Mouse (Mus musculus) kidney, postnatal 0 days (tissue): Measurements from ENCODE around the gene Pds5b. TPM values are rescaled to one million over a fixed set of nuclear protein-coding genes. Genes with fewer than 3 reads are reported as not detected.

ENCODE experiments used
- ATAC-seq: fragments of 200-750 bp; cut with Nextera tagmentation; replicated peaks from 2 replicates; pipeline ENCODE4 v1.8.0; 2017; ENCODE audit warnings: low read depth, moderate number of reproducible peaks, moderate TSS enrichment, moderate library complexity; ENCODE audit not compliant: low FRiP score
- DNase-seq: peaks from one replicate; pipeline ENCODE4 v3.0.0-alpha.2; 2016; ENCODE audit warnings: low spot score
- H3K27ac ChIP-seq: fragments of 300-500 bp; sonication (generic); 2 replicates; pipeline ENCODE4 v1.5.1; 2014; ENCODE audit warnings: mild to moderate bottlenecking
- H3K27me3 ChIP-seq: fragments of 300-500 bp; sonication (generic); 2 replicates; pipeline ENCODE4 v1.6.1; 2014; ENCODE audit warnings: low read length, mixed read lengths; ENCODE audit not compliant: insufficient read depth
- H3K36me3 ChIP-seq: fragments of 300-500 bp; sonication (generic); 2 replicates; pipeline ENCODE4 v1.6.1; 2014; ENCODE audit warnings: low read length, mixed read lengths; ENCODE audit not compliant: insufficient read depth
- H3K4me1 ChIP-seq: fragments of 300-500 bp; sonication (generic); replicated peaks from 2 replicates; pipeline ENCODE4 v1.6.1; 2014; ENCODE audit warnings: antibody characterized with exemption, low read length, mixed read lengths; ENCODE audit not compliant: insufficient read depth
- H3K4me2 ChIP-seq: fragments of 300-500 bp; sonication (generic); 2 replicates; pipeline ENCODE4 v1.6.1; 2014; ENCODE audit warnings: mild to moderate bottlenecking, low read length, moderate library complexity, mixed read lengths
- H3K4me3 ChIP-seq: fragments of 300-500 bp; sonication (generic); replicated peaks from 2 replicates; pipeline ENCODE4 v1.5.1; 2014; ENCODE audit warnings: low read depth, low read length
- H3K9ac ChIP-seq: fragments of 300-500 bp; sonication (generic); 2 replicates; pipeline ENCODE4 v1.6.1; 2014; ENCODE audit warnings: low read depth, low read length
- H3K9me3 ChIP-seq: fragments of 300-500 bp; sonication (generic); replicated peaks from 2 replicates; pipeline ENCODE4 v1.6.1; 2016; ENCODE audit warnings: low read length, inconsistent platforms, mixed read lengths
- CTCF ChIP-seq: IDR thresholded peaks from 2 replicates; pipeline ENCODE4 v1.5.1; 2016; ENCODE audit warnings: antibody characterized with exemption, low read depth, mild to moderate bottlenecking, moderate library complexity
- WGBS: fragments of 180-500 bp; shearing (Covaris S2); extraction: QIAGEN DNeasy Blood & Tissue Kit; methylation state at CpG from one replicate; pipeline ENCODE4 v1.1.7; 2014; 5-methylcytosine and 5-hydroxymethylcytosine counted together
- polyA plus RNA-seq: library from polyadenylated mRNA; unstranded; fragments of >200 nt; fragmentation: Nextera tagmentation; extraction: Ambion mirVana; gene quantifications from 2 replicates; pipeline ENCODE4 v1.2.1, GENCODE M21; 2015

Gene Pds5b
- polyA plus RNA-seq, 1 experiment from 2014 or later = 20.1 TPM

- Histone ChIP-seq H3K4me1 (0 out of 2 replicates have a peak, but pooled peaks cover 14% of the 10 kb centered on the region), H3K36me3 (peaks cover 15% of the 10 kb centered on the region), H3K4me2 (no peak overlapping the region), H3K9ac (no peak overlapping the region), H3K4me3 (no peak overlapping the region), H3K9me3 (no peaks in the 10 kb centered on the region), H3K27ac (peak overlapping the region; percentile 40; the same call in 1 of the 2 replicates), H3K27me3 (no peaks in the 10 kb centered on the region)
- ATAC-seq = no peak
- peak; percentile 5 for DNase-seq
- no peak for TF ChIP-seq CTCF
These were observed 99.5 kb downstream of the Pds5b start for GRCm38 (mm10) chr5:150773083-150773482.

DNA sequence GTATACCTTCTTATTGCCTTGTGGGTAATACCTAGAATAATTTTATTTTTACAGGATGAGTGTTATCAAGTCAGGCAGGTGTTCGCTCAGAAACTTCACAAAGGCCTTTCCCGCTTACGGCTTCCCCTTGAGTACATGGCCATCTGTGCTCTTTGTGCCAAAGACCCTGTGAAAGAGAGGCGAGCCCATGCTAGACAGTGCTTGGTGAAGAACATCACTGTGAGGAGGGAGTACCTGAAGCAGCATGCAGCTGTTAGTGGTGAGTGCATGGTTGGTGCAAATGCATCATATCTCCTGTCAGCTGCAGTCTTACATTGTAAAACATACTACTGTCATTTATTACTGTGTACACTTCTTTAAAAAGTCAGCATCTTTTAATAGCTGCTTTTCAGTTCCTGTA is 114.7 kb downstream of the Pds5b start:
- H3K4me2 ChIP-seq = no peak overlapping the region
- no peak for TF ChIP-seq CTCF
- H3K27me3 ChIP-seq = no peaks in the 10 kb centered on the region
- no peaks in the 10 kb centered on the region for H3K9me3 ChIP-seq
- H3K4me3 ChIP-seq = no peak overlapping the region
- WGBS = 97% methylated on average over 4 of the region's 4 CpGs
- no peak overlapping the region for H3K27ac ChIP-seq
- no peak for ATAC-seq
- H3K4me1 ChIP-seq = no peaks in the 10 kb centered on the region
- no peak for DNase-seq
- no peak overlapping the region for H3K9ac ChIP-seq
- H3K36me3 ChIP-seq = peaks cover 24% of the 10 kb centered on the region

DNA sequence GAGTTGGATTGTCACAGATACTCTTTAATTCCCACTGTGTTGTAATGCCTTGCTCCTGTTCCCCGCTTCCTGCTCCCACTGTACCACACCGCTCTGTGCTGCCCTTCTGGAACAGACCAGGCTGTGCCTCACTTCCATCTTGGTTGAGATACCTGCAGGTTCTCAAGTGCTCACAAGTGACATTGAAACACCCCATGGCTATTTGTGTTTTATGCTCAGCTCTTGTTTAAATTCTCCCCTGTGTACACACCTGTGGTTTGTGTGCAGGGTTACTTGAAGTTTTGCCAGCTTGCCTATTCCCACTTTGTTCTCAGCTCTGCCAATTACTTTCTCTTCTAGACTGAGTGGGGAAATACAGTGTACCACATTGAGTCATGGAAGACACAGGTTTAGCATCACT is 115.5 kb downstream of the Pds5b start:
- no peak overlapping the region for H3K27ac ChIP-seq
- TF ChIP-seq CTCF = no peak
- no peak for DNase-seq
- H3K4me3 ChIP-seq = no peak overlapping the region
- H3K27me3 ChIP-seq = no peaks in the 10 kb centered on the region
- H3K9me3 ChIP-seq = no peaks in the 10 kb centered on the region
- H3K4me1 ChIP-seq = no peaks in the 10 kb centered on the region
- WGBS = 98% methylated on average over 2 of the region's 2 CpGs
- ATAC-seq = no peak
- no peak overlapping the region for H3K4me2 ChIP-seq
- H3K36me3 ChIP-seq = peaks cover 25% of the 10 kb centered on the region; the same call in 1 of the 2 replicates
- no peak overlapping the region for H3K9ac ChIP-seq

DNA sequence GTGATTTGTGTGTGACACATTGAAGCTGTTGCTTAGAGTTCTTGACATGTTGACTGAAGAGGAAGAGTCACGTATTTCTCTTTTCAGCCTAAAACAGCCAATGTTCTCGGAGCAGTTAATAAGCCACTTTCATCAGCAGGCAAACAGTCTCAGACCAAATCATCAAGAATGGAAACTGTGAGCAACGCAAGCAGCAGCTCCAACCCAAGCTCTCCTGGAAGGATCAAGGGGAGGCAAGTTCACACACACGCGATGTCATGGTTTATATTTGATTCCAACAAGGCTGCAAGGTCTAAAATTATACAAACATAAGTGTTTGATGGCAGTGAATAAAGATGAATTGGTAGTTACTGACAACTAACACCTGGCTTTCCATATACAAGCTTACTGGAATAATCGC is 120.6 kb downstream of the Pds5b start:
- H3K36me3 ChIP-seq = peaks cover 21% of the 10 kb centered on the region; the same call in 1 of the 2 replicates
- no peak overlapping the region for H3K9ac ChIP-seq
- H3K27ac ChIP-seq = no peak overlapping the region
- WGBS = 83% methylated on average over 6 of the region's 6 CpGs
- TF ChIP-seq CTCF = no peak
- no peak overlapping the region for H3K4me3 ChIP-seq
- DNase-seq (no peak), ATAC-seq (no peak)
- H3K27me3 ChIP-seq = no peaks in the 10 kb centered on the region
- H3K4me2 ChIP-seq = no peak overlapping the region
- no peaks in the 10 kb centered on the region for H3K4me1 ChIP-seq
- no peaks in the 10 kb centered on the region for H3K9me3 ChIP-seq

GRCm38 (mm10) chr5:150800056-150800455 is 126.5 kb downstream of the Pds5b start:
- Histone ChIP-seq H3K27ac (no peak overlapping the region), H3K9ac (no peak overlapping the region), H3K4me1 (no peaks in the 10 kb centered on the region), H3K27me3 (no peaks in the 10 kb centered on the region), H3K36me3 (peaks cover 26% of the 10 kb centered on the region), H3K4me3 (no peak overlapping the region), H3K4me2 (no peak overlapping the region), H3K9me3 (no peaks in the 10 kb centered on the region)
- no peak for TF ChIP-seq CTCF
- no peak for ATAC-seq
- WGBS = 88% methylated on average over 2 of the region's 2 CpGs
- DNase-seq = no peak

GRCm38 (mm10) chr5:150814111-150814990 is 140.8 kb downstream of the Pds5b start:
- Histone ChIP-seq H3K27ac (no peak overlapping the region), H3K36me3 (no peaks in the 10 kb centered on the region), H3K4me3 (no peak overlapping the region), H3K9me3 (no peaks in the 10 kb centered on the region), H3K27me3 (no peaks in the 10 kb centered on the region), H3K9ac (no peak overlapping the region), H3K4me2 (no peak overlapping the region), H3K4me1 (no peaks in the 10 kb centered on the region)
- 65% methylated on average over 13 of the region's 13 CpGs for WGBS
- ATAC-seq = no peak
- no peak for TF ChIP-seq CTCF
- peak; percentile 6 for DNase-seq

- no peak overlapping the region for H3K4me2 ChIP-seq
- 91% methylated on average over 4 of the region's 4 CpGs for WGBS
- no peak overlapping the region for H3K9ac ChIP-seq
- DNase-seq (no peak), ATAC-seq (no peak)
- H3K36me3 ChIP-seq = no peaks in the 10 kb centered on the region
- H3K4me3 ChIP-seq = no peak overlapping the region
- no peaks in the 10 kb centered on the region for H3K9me3 ChIP-seq
- H3K27me3 ChIP-seq = no peaks in the 10 kb centered on the region
- H3K4me1 ChIP-seq = no peaks in the 10 kb centered on the region
- no peak for TF ChIP-seq CTCF
- H3K27ac ChIP-seq = 0 out of 2 replicates have a peak overlapping the region, but pooled peaks have one; percentile 34
These were observed 141.9 kb downstream of the Pds5b start for GRCm38 (mm10) chr5:150815400-150815799.
